Mouse (Mus musculus) MEL (cell line): Measurements from ENCODE around the gene Ptpa.

Experiments
- CHD1 ChIP-seq: IDR thresholded peaks from 2 replicates; pipeline ENCODE4 v1.6.1; 2012; ENCODE audit warnings: low read depth, mild to moderate bottlenecking, inconsistent platforms, low read length, improper control_type of control experiment
- CHD2 ChIP-seq: IDR thresholded peaks from 2 replicates; pipeline ENCODE4 v1.6.1; 2011; ENCODE audit warnings: low read length, improper control_type of control experiment
- CTCF ChIP-seq, 3 experiments: IDR thresholded peaks in 2 of 3; conservative IDR thresholded peaks in 1 of 3; 2 replicates each; pipeline ENCODE4 v1.5.1; 2011 to 2012; ENCODE audit warnings: low read length in 3 of 3, low read depth in 2 of 3, mild to moderate bottlenecking in 2 of 3, improper control_type of control experiment in 1 of 3, inconsistent platforms in 1 of 3, mixed read lengths in 1 of 3, moderate library complexity in 1 of 3; ENCODE audit not compliant: control insufficient read depth in 1 of 3, insufficient read depth in 1 of 3, poor library complexity in 1 of 3, severe bottlenecking in 1 of 3
- E2F4 ChIP-seq: IDR thresholded peaks from 2 replicates; pipeline ENCODE4 v1.6.1; 2011; ENCODE audit warnings: low read depth, low read length, improper control_type of control experiment, borderline replicate concordance
- GABPA ChIP-seq: IDR thresholded peaks from 2 replicates; pipeline ENCODE4 v1.6.1; 2012; ENCODE audit warnings: low read depth, mild to moderate bottlenecking, inconsistent platforms, low read length, improper control_type of control experiment, moderate library complexity
- GATA1 ChIP-seq: IDR thresholded peaks from 2 replicates; pipeline ENCODE4 v1.6.1; 2011; ENCODE audit warnings: low read depth, low read length, improper control_type of control experiment
- KAT2A ChIP-seq: conservative IDR thresholded peaks from 2 replicates; pipeline ENCODE4 v1.6.1; 2012; ENCODE audit warnings: low read depth, low read length, improper control_type of control experiment, inconsistent platforms
- NELFE ChIP-seq: IDR thresholded peaks from 2 replicates; pipeline ENCODE4 v1.6.1; 2011; ENCODE audit warnings: low read depth, low read length, improper control_type of control experiment
- POLR2A ChIP-seq, 2 experiments: IDR thresholded peaks; 2 replicates each; pipeline ENCODE4 v1.6.1; 2011 to 2012; ENCODE audit warnings: low read length in 2 of 2, mild to moderate bottlenecking in 2 of 2, control low read depth in 1 of 2, improper control_type of control experiment in 1 of 2, low read depth in 1 of 2, moderate library complexity in 1 of 2; ENCODE audit not compliant: control insufficient read depth in 1 of 2, insufficient read depth in 1 of 2, poor library complexity in 1 of 2
- RCOR1 ChIP-seq: IDR thresholded peaks from 2 replicates; pipeline ENCODE4 v1.6.1; 2012; ENCODE audit warnings: low read depth, mild to moderate bottlenecking, inconsistent platforms, low read length, improper control_type of control experiment
- TBP ChIP-seq: IDR thresholded peaks from 2 replicates; pipeline ENCODE4 v1.8.0; 2011; ENCODE audit warnings: low read depth, low read length, improper control_type of control experiment
- USF2 ChIP-seq, 2 experiments: IDR thresholded peaks; 2 replicates each; pipeline ENCODE4 v1.6.1; 2011 to 2012; ENCODE audit warnings: improper control_type of control experiment in 2 of 2, low read length in 2 of 2, borderline replicate concordance in 1 of 2, inconsistent platforms in 1 of 2, low read depth in 1 of 2, mild to moderate bottlenecking in 1 of 2; ENCODE audit not compliant: insufficient read depth in 1 of 2
- ZMIZ1 ChIP-seq: IDR thresholded peaks from 2 replicates; pipeline ENCODE4 v1.6.1; 2012; ENCODE audit warnings: low read depth, mild to moderate bottlenecking, inconsistent platforms, low read length, improper control_type of control experiment, moderate library complexity

DNA sequence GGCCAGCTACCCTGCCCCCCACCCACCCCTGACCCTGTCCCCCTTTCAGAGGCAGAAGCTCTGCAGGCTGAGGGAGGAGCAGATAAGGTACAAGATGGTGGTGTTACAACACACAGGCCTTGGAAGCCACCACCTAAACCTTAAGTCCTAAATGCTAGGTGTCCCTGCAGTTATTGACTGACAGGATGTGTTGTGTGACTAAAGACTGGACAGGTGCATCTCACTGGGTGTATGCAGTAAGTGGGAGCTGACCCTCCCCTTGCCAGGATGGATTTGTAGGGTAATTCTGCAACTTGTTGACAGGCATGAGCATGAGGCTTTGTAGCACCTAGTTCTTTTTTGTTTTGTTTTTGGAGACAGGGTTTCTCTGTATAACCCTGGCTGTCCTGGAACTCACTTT is 28.6 kb downstream of the Ptpa start:
- TF ChIP-seq RCOR1 (no peak), CHD1 (no peak), CTCF (IDR thresholded peaks at IDR 0.05 in 2 of 3, conservative IDR thresholded peaks at IDR 0.05 in 1 of 3; ENCODE audit: control insufficient read depth in 1 of 3, insufficient read depth in 1 of 3, low read depth in 2 of 3, low read length in 3 of 3, poor library complexity in 1 of 3, severe bottlenecking in 1 of 3) (no peak), KAT2A (no peak), POLR2A (IDR thresholded peaks at IDR 0.05; ENCODE audit: control insufficient read depth in 1 of 2, insufficient read depth in 1 of 2, low read depth in 1 of 2, low read length in 2 of 2, poor library complexity in 1 of 2) (no peak), NELFE (no peak), GATA1 (no peak), E2F4 (no peak), GABPA (no peak), ZMIZ1 (no peak), TBP (no peak), USF2 (IDR thresholded peaks at IDR 0.05; ENCODE audit: borderline replicate concordance in 1 of 2, insufficient read depth in 1 of 2, low read depth in 1 of 2, low read length in 2 of 2) (no peak), CHD2 (no peak)
